Mouse (Mus musculus): Measurements from ENCODE around the gene Bsx.

DNA sequence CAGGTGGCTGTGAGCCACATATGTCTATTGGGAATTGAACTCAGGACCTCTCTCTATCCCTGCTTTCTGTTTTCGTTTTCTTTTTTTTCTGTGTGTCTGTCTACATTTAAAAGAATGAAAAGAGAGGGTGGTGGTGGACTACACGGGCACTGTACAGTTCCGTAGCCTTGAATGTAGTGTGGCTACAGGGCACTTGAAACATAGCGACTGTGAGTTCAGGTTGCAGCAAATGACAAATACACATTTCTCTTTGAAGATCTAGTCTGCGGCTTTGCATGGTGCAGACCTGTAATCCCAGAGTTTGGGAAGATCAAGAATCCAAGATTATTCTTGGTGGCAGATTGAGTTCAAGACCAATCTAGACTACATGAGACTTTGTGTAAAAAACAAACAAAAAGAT, 3.6 kb upstream of the Bsx start:
- TF ChIP-seq POLR2A (IDR thresholded peaks at IDR 0.05; ENCODE audit: control insufficient read depth, extremely low read depth, insufficient read depth, low read length, poor library complexity) (no peak), CTCF (IDR thresholded peaks at IDR 0.05; ENCODE audit: borderline replicate concordance, control insufficient read depth, extremely low read depth, insufficient read depth, low read length, poor library complexity) (no peak)

Data from thymus, adult 2 months (tissue).